Comparison of ENCODE assay signal across 32 mouse cellular contexts in the genomic region with DNA sequence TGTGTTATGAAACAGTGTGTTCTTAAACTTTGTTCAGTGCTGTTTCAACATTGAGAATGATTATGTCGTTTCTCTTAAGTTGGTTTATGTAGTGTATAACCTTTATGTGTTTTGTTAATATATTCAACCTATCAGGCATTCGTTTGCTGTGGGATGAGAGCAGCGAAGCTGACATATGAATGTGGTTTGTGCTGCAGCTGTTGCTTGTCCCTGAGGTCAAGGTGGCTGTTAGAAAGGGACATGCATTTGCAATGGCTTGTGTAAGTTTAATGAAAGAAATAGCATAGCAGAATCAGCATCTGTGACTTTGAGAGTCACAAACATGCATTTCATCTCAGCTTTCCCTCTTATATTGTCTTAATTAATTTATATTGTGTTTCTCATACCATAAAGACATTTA. TPM values are rescaled to one million over a fixed set of nuclear protein-coding genes. Genes with fewer than 3 reads are reported as not detected.
DNase-seq lines count a peak whose midpoint lies in the region; ATAC-seq and TF ChIP-seq lines count a peak whose summit lies in the region.
"Had no signal": no experiment of that assay in that cellular context is flagged by ENCODE, and none has a peak within 500 bp of the region (broad histone marks: within the 10 kb centered on the region; RNA-seq: fewer than 3 reads in every experiment).

No protein-coding gene starts in this region.

- TF ChIP-seq POLR2A in liver, adult 2 months (IDR thresholded peaks at IDR 0.05; ENCODE audit: extremely low read depth, insufficient read depth, low read length): no peak

- TF ChIP-seq CTCF in liver, adult 2 months (IDR thresholded peaks at IDR 0.05; ENCODE audit: low read depth, low read length): no peak

- H3K9me3 ChIP-seq in heart, embryonic 14.5 days (ENCODE audit: control insufficient read depth, low read length): no peaks in the 10 kb centered on the region
- no peaks in the 10 kb centered on the region for H3K9me3 ChIP-seq in liver, embryonic 12.5 days (replicated peaks)
- H3K9me3 ChIP-seq: embryonic facial prominence, embryonic 13.5 days; forebrain, embryonic 10.5 days; forebrain, embryonic 15.5 days; heart, embryonic 13.5 days; hindbrain, embryonic 15.5 days; limb, embryonic 13.5 days; liver, embryonic 13.5 days; megakaryocyte, embryonic 14.5 days; midbrain, embryonic 15.5 days; neural tube, embryonic 12.5 days had no signal

- H3K79me2 ChIP-seq in liver, adult 2 months (ENCODE audit: control insufficient read depth, insufficient read depth, low read length): peaks cover 10% of the 10 kb centered on the region; the same call in 1 of the 2 replicates

- H3K27ac ChIP-seq in heart, embryonic 14.5 days (replicated peaks in 1 of 2; ENCODE audit: control insufficient read depth in 1 of 2, insufficient read depth in 1 of 2, low read depth in 2 of 2, low read length in 2 of 2): no peak overlapping the region
- H3K27ac ChIP-seq in liver, adult 2 months (replicated peaks; ENCODE audit: insufficient read depth, low read depth, low read length): no peak overlapping the region
- H3K27ac ChIP-seq in liver, embryonic 12.5 days: no peak overlapping the region
- H3K27ac ChIP-seq: embryonic facial prominence, embryonic 13.5 days; forebrain, embryonic 10.5 days; forebrain, embryonic 15.5 days; gastrocnemius, adult 2 months; heart, embryonic 13.5 days; hindbrain, embryonic 15.5 days; layer of hippocampus, adult 2 months; limb, embryonic 13.5 days; liver, embryonic 13.5 days; midbrain, embryonic 15.5 days; neural tube, embryonic 12.5 days had no signal

- no peak for ATAC-seq in heart, embryonic 14.5 days (ENCODE audit: insufficient number of reproducible peaks, insufficient read depth, low FRiP score, low read depth)
- no peak for ATAC-seq in liver, embryonic 12.5 days
- ATAC-seq: forebrain, embryonic 15.5 days; inflammation-experienced regulatory T-cells, adult 6 months; midbrain, embryonic 15.5 days had no signal

- H3K27me3 ChIP-seq in heart, embryonic 14.5 days (ENCODE audit: control insufficient read depth, insufficient read depth, low read length): no peaks in the 10 kb centered on the region
- H3K27me3 ChIP-seq in liver, adult 2 months (ENCODE audit: control insufficient read depth, insufficient read depth, low read length): no peaks in the 10 kb centered on the region
- H3K27me3 ChIP-seq in liver, embryonic 12.5 days (replicated peaks): no peaks in the 10 kb centered on the region
- H3K27me3 ChIP-seq: embryonic facial prominence, embryonic 13.5 days; forebrain, embryonic 15.5 days; heart, embryonic 13.5 days; hindbrain, embryonic 15.5 days; limb, embryonic 13.5 days; liver, embryonic 13.5 days; megakaryocyte, embryonic 14.5 days; midbrain, embryonic 15.5 days; neural tube, embryonic 12.5 days had no signal

- 0 out of 2 replicates have a peak overlapping the region, but pooled peaks have one; percentile 3 for H3K9ac ChIP-seq in heart, embryonic 14.5 days (ENCODE audit: low read length)
- no peak overlapping the region for H3K9ac ChIP-seq in liver, adult 2 months (ENCODE audit: low read depth, low read length)
- no peak overlapping the region for H3K9ac ChIP-seq in liver, embryonic 12.5 days
- H3K9ac ChIP-seq: embryonic facial prominence, embryonic 13.5 days; forebrain, embryonic 15.5 days; heart, embryonic 13.5 days; hindbrain, embryonic 15.5 days; limb, embryonic 13.5 days; liver, embryonic 13.5 days; midbrain, embryonic 15.5 days; neural tube, embryonic 12.5 days had no signal

- peaks cover 0 to 15% of the 10 kb centered on the region in 2 experiments; a peak in 2 of 4 replicates for H3K4me1 ChIP-seq in heart, embryonic 14.5 days (ENCODE audit: control insufficient read depth in 2 of 2, insufficient read depth in 2 of 2, low read length in 2 of 2)
- peaks cover 3% of the 10 kb centered on the region; the same call in 1 of the 2 replicates for H3K4me1 ChIP-seq in liver, adult 2 months (ENCODE audit: control insufficient read depth, insufficient read depth, low read length)
- peaks cover 50% of the 10 kb centered on the region for H3K4me1 ChIP-seq in liver, embryonic 12.5 days
- H3K4me1 ChIP-seq: embryonic facial prominence, embryonic 13.5 days had no signal

- intact Hi-C loops in heart, postnatal 36 days (cut with DNase I): no loop called here

- DNase-seq in heart, postnatal 36 days: no peak
- DNase-seq in liver, adult 2 months (ENCODE audit: extremely low read depth, low read depth, low spot score): peak; percentile 56
- DNase-seq in retina, embryonic 14.5 days (ENCODE audit: low spot score): peak; percentile 13
- no peak for DNase-seq in retina, postnatal 1 day
- no peak for DNase-seq in cerebellum, postnatal 14 days
- DNase-seq: adrenal gland, postnatal 14 days; cerebellum, adult 11-12 months; cerebellum, adult 9-11 months; gastrocnemius, adult 2 months; gastrocnemius, postnatal 36 days; heart, postnatal 4 days; kidney, adult 11 months; kidney, postnatal 36 days; liver, embryonic 13.5 days; lung, adult 2 months; lung, postnatal 36 days; right cerebral cortex, postnatal 25 days; spleen, adult 18-20 months; thymus, postnatal 14 days had no signal

- no peak overlapping the region for H3K4me3 ChIP-seq in heart, embryonic 14.5 days (ENCODE audit: control insufficient read depth in 1 of 2, insufficient read depth in 1 of 2, low read depth in 1 of 2, low read length in 2 of 2)
- no peak overlapping the region for H3K4me3 ChIP-seq in liver, adult 2 months (ENCODE audit: insufficient read depth, low read depth, low read length)
- no peak overlapping the region for H3K4me3 ChIP-seq in liver, embryonic 12.5 days
- H3K4me3 ChIP-seq: embryonic facial prominence, embryonic 13.5 days; forebrain, embryonic 10.5 days; forebrain, embryonic 15.5 days; gastrocnemius, adult 2 months; heart, embryonic 13.5 days; hindbrain, embryonic 15.5 days; layer of hippocampus, adult 2 months; limb, embryonic 13.5 days; liver, embryonic 13.5 days; megakaryocyte, embryonic 14.5 days; midbrain, embryonic 15.5 days; neural tube, embryonic 12.5 days had no signal

- no peak overlapping the region for H3K4me2 ChIP-seq in heart, embryonic 14.5 days (ENCODE audit: low read length)
- H3K4me2 ChIP-seq in liver, embryonic 12.5 days: no peak overlapping the region
- H3K4me2 ChIP-seq: embryonic facial prominence, embryonic 13.5 days; forebrain, embryonic 15.5 days; heart, embryonic 13.5 days; hindbrain, embryonic 15.5 days; limb, embryonic 13.5 days; liver, embryonic 13.5 days; midbrain, embryonic 15.5 days; neural tube, embryonic 12.5 days had no signal

- H3K36me3 ChIP-seq in heart, embryonic 14.5 days (ENCODE audit: control insufficient read depth, insufficient read depth, low read length): no peaks in the 10 kb centered on the region
- no peaks in the 10 kb centered on the region for H3K36me3 ChIP-seq in liver, adult 2 months (ENCODE audit: control insufficient read depth, insufficient read depth, low read length)
- no peaks in the 10 kb centered on the region for H3K36me3 ChIP-seq in liver, embryonic 12.5 days
- H3K36me3 ChIP-seq: embryonic facial prominence, embryonic 13.5 days; forebrain, embryonic 10.5 days; forebrain, embryonic 15.5 days; heart, embryonic 13.5 days; hindbrain, embryonic 15.5 days; limb, embryonic 13.5 days; liver, embryonic 13.5 days; midbrain, embryonic 15.5 days; neural tube, embryonic 12.5 days had no signal

- WGBS in heart, embryonic 14.5 days: 35% methylated on average over 3 of the region's 3 CpGs
- 33% methylated on average over 3 of the region's 3 CpGs for WGBS in liver, adult 2 months
- WGBS in liver, embryonic 12.5 days (ENCODE audit: insufficient replicate concordance): 55% methylated on average over 3 of the region's 3 CpGs

RNA-seq across cellular contexts. Expression of a gene that starts 20.3 kb away (rescaled TPM):
- polyA plus RNA-seq in heart, embryonic 14.5 days (2014; fragmentation: Nextera tagmentation; extraction: Ambion mirVana): 128 and 136 TPM in 2 replicates
- total RNA-seq in heart, postnatal 36 days (2021): 10 to 100 TPM; 45.4 to 48.0 TPM
- total RNA-seq in liver, adult 2 months (2014; rRNA removed): 22.3 and 26.7 TPM in 2 replicates
- polyA plus RNA-seq in liver, adult 2 months (2012; rRNA removed): 17.2 and 18.0 TPM in 2 replicates
- polyA plus RNA-seq in liver, embryonic 12.5 days (2016; fragmentation: Nextera tagmentation; extraction: Ambion mirVana): 107 and 109 TPM in 2 replicates

Comparison
In these comparisons a context has a peak if more than half of its experiments do, and no peak if none do; other contexts are left out.
1. DNase-seq: peak in liver, adult 2 months (single experiment) and retina, embryonic 14.5 days (single experiment); none in heart, postnatal 36 days (0 of 2), retina, postnatal 1 day (single experiment) and cerebellum, postnatal 14 days (0 of 2).